Mouse (Mus musculus) kidney, adult 2 months (tissue): ENCODE results near the gene Mgst2. TPM values are rescaled to one million over a fixed set of nuclear protein-coding genes. Genes with fewer than 3 reads are reported as not detected.

Experiments
- DNase-seq: peaks from one replicate; pipeline ENCODE4 v3.0.0; 2021
- H3K27ac ChIP-seq: fragments of 200-500 bp; 2 replicates; pipeline ENCODE4 v1.5.1; 2012; ENCODE audit warnings: low read depth, low read length, control low read depth, inconsistent platforms; ENCODE audit not compliant: insufficient read depth
- H3K27me3 ChIP-seq: fragments of 200-500 bp; replicated peaks from 2 replicates; pipeline ENCODE4 v1.6.1; 2012; ENCODE audit warnings: mild to moderate bottlenecking, moderate library complexity, low read length, inconsistent platforms; ENCODE audit not compliant: control insufficient read depth, insufficient read depth
- H3K36me3 ChIP-seq: fragments of 200-500 bp; 2 replicates; pipeline ENCODE4 v1.6.1; 2012; ENCODE audit warnings: mild to moderate bottlenecking, moderate library complexity, low read length, inconsistent platforms; ENCODE audit not compliant: control insufficient read depth, insufficient read depth
- H3K4me1 ChIP-seq: fragments of 200-500 bp; 2 replicates; pipeline ENCODE4 v1.6.1; 2011; ENCODE audit warnings: low read length; ENCODE audit not compliant: control insufficient read depth, insufficient read depth
- H3K4me3 ChIP-seq: fragments of 200-500 bp; 2 replicates; pipeline ENCODE4 v1.5.1; 2011; ENCODE audit warnings: mild to moderate bottlenecking, low read depth, low read length, control low read depth; ENCODE audit not compliant: insufficient read depth
- CTCF ChIP-seq: fragments of 200-500 bp; conservative IDR thresholded peaks from 2 replicates; pipeline ENCODE4 v1.5.1; 2011; ENCODE audit warnings: low read depth, mild to moderate bottlenecking, control low read depth, low read length, moderate library complexity, mixed read lengths; ENCODE audit not compliant: insufficient read depth, insufficient read length
- POLR2A ChIP-seq: fragments of 200-500 bp; IDR thresholded peaks from one replicate; pipeline ENCODE4 v1.6.1; 2011; ENCODE audit warnings: low read depth, low read length, control low read depth
- WGBS: fragments of 180-500 bp; shearing (Covaris S2); methylation state at CpG from one replicate; pipeline ENCODE4 v1.1.7; 2018; 5-methylcytosine and 5-hydroxymethylcytosine counted together
- polyA plus RNA-seq: library from polyadenylated mRNA; depleted of rRNA; stranded (reverse); fragments of >200 nt; gene quantifications from 2 replicates; pipeline ENCODE4 v1.2.3, GENCODE M21; 2012

Mgst2 gene
- polyA plus RNA-seq, 1 experiment = 0.55 TPM

DNA sequence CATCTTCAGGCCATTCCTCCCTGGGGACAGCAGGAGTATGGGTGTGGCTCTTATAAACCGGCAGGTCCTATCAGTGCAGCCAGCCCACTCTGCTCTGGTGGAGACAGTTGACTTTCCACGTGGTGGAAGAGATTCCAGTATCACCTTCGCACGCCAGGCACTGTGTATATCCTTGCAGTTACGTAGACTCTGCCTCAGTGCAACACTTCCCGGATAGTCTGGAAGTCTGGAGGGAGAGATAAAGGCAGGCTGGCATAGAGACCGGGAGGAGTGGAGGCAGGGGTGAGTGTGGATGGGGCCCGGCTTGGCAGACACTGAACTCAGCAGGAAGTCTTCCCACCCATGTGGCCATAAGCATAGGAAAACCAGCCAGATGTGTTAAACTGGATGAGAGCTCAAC, 28.6 kb downstream of the Mgst2 start:
- DNase-seq = no peak
- no peak overlapping the region for H3K4me3 ChIP-seq
- 86% methylated on average over 8 of the region's 8 CpGs for WGBS
- TF ChIP-seq POLR2A (no peak), CTCF (no peak)
- H3K27ac ChIP-seq = no peak overlapping the region
- H3K36me3 ChIP-seq = no peaks in the 10 kb centered on the region
- H3K27me3 ChIP-seq = no peaks in the 10 kb centered on the region
- no peaks in the 10 kb centered on the region for H3K4me1 ChIP-seq

DNA sequence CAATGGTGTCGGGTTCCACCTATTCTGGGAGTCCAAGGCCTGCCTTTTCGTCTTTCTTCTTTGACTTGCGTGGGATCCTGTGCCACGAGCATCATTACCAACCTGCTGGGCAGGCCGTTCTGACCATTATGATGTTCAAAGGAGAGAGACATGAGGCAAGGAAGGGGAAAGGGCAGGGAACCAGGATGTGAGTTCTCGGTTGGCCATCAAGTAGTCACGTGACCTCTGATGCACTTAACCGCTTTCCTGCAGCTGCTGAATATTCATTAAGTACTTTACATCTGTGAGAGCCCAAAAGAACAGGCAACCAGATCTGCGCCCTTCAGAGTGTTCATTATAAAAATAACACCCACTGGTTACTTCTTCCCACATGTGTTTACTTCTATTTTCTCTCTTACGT, 33.0 kb downstream of the Mgst2 start:
- WGBS = 85% methylated on average over 10 of the region's 10 CpGs
- no peak overlapping the region for H3K4me3 ChIP-seq
- no peaks in the 10 kb centered on the region for H3K4me1 ChIP-seq
- DNase-seq = no peak
- H3K36me3 ChIP-seq = no peaks in the 10 kb centered on the region
- H3K27me3 ChIP-seq = no peaks in the 10 kb centered on the region
- TF ChIP-seq POLR2A = no peak
- no peak for TF ChIP-seq CTCF
- no peak overlapping the region for H3K27ac ChIP-seq

DNA sequence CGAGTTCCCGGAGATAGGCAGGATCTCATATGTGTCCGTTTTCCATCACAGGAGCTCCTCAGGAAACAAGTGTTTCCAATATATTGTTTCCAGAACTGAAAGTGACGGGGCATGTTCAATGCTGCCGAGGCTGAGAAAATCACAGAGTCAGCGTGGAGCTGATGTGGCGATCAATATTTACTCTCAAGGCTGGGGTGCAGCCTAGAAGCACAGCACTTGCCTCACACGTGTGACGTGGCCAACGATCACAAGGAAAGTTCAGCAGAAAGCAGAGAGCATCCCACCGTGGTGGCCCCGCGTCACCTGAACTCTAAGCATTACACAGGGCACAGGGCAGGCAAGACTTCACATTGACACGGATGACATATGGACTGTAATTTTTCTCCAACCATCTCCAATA, 34.4 kb downstream of the Mgst2 start:
- 88% methylated on average over 14 of the region's 14 CpGs for WGBS
- H3K4me3 ChIP-seq = no peak overlapping the region
- H3K36me3 ChIP-seq = no peaks in the 10 kb centered on the region
- H3K27ac ChIP-seq = no peak overlapping the region
- no peak for DNase-seq
- H3K4me1 ChIP-seq = no peaks in the 10 kb centered on the region
- TF ChIP-seq POLR2A (no peak), CTCF (no peak)
- no peaks in the 10 kb centered on the region for H3K27me3 ChIP-seq

DNA sequence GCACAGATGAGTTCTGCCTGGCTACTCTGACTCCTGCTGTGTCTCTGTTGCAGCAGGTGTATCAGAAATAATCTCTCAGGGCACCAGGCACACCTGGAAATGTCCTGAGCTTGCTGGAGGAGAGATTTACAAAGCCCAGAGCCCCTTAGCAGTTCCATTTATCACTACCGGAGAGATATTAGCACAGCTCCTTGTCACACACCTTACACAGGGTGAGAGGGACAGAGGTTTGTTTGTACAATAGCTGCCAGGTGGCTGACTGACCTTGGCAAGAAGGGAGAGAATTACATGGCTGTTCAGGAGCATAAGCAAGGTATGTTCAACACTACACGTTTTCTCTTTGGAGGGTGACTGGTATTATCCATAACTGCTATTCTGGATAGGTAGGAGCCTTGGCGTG, 35.6 kb downstream of the Mgst2 start:
- TF ChIP-seq POLR2A (no peak), CTCF (no peak)
- 86% methylated on average over 3 of the region's 3 CpGs for WGBS
- H3K36me3 ChIP-seq = no peaks in the 10 kb centered on the region
- H3K27ac ChIP-seq = no peak overlapping the region
- peaks cover 5% of the 10 kb centered on the region; the same call in 1 of the 2 replicates for H3K4me1 ChIP-seq
- H3K4me3 ChIP-seq = no peak overlapping the region
- no peaks in the 10 kb centered on the region for H3K27me3 ChIP-seq
- DNase-seq = no peak

DNA sequence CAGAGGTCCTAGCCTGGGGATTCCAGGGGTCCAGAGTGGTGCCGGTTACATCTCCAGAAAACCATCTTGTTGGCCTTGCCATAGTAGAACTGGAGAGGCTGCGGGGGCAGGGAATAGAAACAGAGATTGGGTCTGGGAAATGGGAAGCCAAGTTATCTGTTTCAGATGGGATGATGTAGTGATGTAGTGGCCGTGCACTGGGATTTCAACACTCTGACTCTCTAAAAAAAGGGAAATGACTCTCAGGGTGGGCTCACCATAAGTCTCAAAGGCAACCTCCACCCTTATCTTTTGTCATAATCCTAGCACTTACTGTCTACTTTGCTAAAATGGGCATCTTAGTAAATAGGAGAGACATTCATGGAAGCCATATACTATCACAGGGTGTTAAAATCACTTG, 37.8 kb downstream of the Mgst2 start:
- peaks cover 7% of the 10 kb centered on the region; the same call in 1 of the 2 replicates for H3K4me1 ChIP-seq
- DNase-seq = no peak
- H3K4me3 ChIP-seq = no peak overlapping the region
- TF ChIP-seq POLR2A (no peak), CTCF (no peak)
- no peaks in the 10 kb centered on the region for H3K36me3 ChIP-seq
- 90% methylated on average over 3 of the region's 3 CpGs for WGBS
- H3K27ac ChIP-seq = no peak overlapping the region
- no peaks in the 10 kb centered on the region for H3K27me3 ChIP-seq

DNA sequence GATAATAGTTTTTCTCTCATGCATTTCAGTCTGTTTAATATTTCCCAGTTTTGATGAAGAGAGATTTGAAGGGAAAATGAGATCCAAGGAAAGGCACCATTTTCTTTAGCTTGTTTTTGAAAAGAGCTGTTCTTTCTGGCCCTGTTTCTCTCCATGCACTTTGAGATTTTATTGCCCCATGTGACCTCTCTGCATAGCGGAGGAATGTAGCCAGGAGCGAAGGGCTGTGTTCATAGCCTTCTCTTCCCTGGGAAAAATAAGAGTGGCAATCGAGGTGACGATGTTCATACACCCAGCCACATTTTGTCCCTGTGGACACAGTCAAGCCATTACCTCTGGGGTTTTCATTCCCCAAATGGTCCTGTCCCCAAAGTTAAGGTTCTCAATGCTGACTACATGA, 40.0 kb downstream of the Mgst2 start:
- WGBS = 27% methylated on average over 4 of the region's 4 CpGs
- no peak overlapping the region for H3K4me3 ChIP-seq
- peak; percentile 53 for DNase-seq
- no peak for TF ChIP-seq POLR2A
- no peak for TF ChIP-seq CTCF
- no peaks in the 10 kb centered on the region for H3K36me3 ChIP-seq
- H3K27ac ChIP-seq = peak overlapping the region; percentile 37; the same call in 1 of the 2 replicates
- H3K27me3 ChIP-seq = no peaks in the 10 kb centered on the region
- peaks cover 7% of the 10 kb centered on the region; the same call in 1 of the 2 replicates for H3K4me1 ChIP-seq

DNA sequence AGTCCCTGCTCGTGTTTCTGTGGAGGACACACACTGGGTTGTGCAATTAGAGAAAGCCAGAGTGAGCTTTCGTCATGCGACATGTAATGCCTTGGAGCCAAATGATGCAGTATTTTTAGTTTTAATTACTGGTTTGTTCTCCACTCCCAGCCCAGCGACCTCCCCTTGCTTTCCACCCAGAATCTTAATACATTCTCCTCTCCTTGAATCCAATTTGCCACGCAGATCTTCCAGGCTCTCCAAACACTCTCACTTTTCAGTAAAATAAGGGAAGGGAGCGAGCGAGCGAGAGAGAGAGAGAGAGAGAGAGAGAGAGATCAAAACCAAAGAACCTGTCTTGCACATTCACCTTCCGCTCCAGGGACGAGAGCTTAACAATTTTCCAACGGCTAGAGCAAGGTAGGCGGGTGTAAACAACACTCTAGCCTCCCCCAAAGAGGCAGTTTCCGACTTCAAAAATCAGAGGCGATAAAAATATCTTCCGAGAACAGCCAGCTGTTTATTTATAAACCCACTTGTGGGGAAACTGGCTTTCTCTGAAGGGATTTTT, 40.6 kb downstream of the Mgst2 start:
- Histone ChIP-seq H3K36me3 (no peaks in the 10 kb centered on the region), H3K27me3 (no peaks in the 10 kb centered on the region), H3K27ac (peak overlapping the region; percentile 37; the same call in 1 of the 2 replicates), H3K4me3 (peak overlapping the region; percentile 55; the same call in 1 of the 2 replicates), H3K4me1 (peaks cover 7% of the 10 kb centered on the region; the same call in 1 of the 2 replicates)
- TF ChIP-seq POLR2A (no peak), CTCF (no peak)
- 19% methylated on average over 15 of the region's 15 CpGs for WGBS
- DNase-seq = peak; percentile 29

DNA sequence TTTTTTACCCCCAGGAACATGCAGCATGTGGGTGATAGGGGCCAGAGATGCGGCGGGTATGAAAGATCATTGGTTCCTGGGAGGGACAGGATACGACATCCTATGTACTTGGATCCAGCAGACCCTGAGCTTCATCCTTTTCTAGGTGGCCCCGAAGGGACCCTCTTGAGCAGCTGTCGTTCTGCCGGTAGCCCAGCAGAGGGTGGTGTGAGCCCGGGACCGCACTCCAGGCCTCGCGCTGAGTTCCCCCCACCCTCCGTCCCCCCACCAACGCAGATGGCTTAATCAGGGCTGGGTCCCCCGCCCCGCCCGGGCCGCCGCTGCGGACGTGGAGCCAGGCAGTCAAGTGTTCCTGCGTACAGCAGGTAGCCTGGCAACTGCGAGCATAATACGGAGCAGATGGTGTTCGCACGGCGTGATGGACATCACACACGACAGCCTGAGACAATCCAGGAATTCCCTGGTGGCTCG, 41.2 kb downstream of the Mgst2 start:
- under 1% methylated on average over 27 of the region's 27 CpGs for WGBS
- H3K27ac ChIP-seq = peak overlapping the region; percentile 37; the same call in 1 of the 2 replicates
- H3K4me1 ChIP-seq = peaks cover 7% of the 10 kb centered on the region; the same call in 1 of the 2 replicates
- TF ChIP-seq POLR2A (no peak), CTCF (peak; percentile 70)
- peak overlapping the region; percentile 55 for H3K4me3 ChIP-seq
- H3K27me3 ChIP-seq = no peaks in the 10 kb centered on the region
- DNase-seq = peak; percentile 58
- no peaks in the 10 kb centered on the region for H3K36me3 ChIP-seq
